Mouse (Mus musculus) lung, adult 2 months (tissue): ENCODE results near the gene Trappc2l. TPM values are rescaled to one million over a fixed set of nuclear protein-coding genes. Genes with fewer than 3 reads are reported as not detected.
"Not testable (repeated sequence)": the region's sequence is repeated elsewhere in the genome, so short reads cannot be mapped to it uniquely, and the experiment has no call there.

ENCODE experiments used
- DNase-seq: peaks from one replicate; pipeline ENCODE4 v3.0.0; 2022
- H3K4me1 ChIP-seq: fragments of 200-500 bp; 2 replicates; pipeline ENCODE4 v1.6.1; 2011; ENCODE audit warnings: low read length; ENCODE audit not compliant: control insufficient read depth, insufficient read depth
- H3K4me3 ChIP-seq: fragments of 200-500 bp; replicated peaks from 2 replicates; pipeline ENCODE3; 2011; ENCODE audit warnings: low read depth, mild to moderate bottlenecking, control low read depth, low read length; ENCODE audit errors: extremely low read depth
- CTCF ChIP-seq: fragments of 200-500 bp; IDR thresholded peaks from 2 replicates; pipeline ENCODE4 v1.5.1; 2011; ENCODE audit warnings: mild to moderate bottlenecking, low read length, control low read depth; ENCODE audit not compliant: insufficient read depth
- POLR2A ChIP-seq: fragments of 200-500 bp; IDR thresholded peaks from 2 replicates; pipeline ENCODE4 v1.6.1; 2011; ENCODE audit warnings: low read depth, mild to moderate bottlenecking, control low read depth, low read length, borderline replicate concordance; ENCODE audit errors: extremely low read depth
- WGBS: fragments of 180-500 bp; shearing (Covaris S2); methylation state at CpG from one replicate; pipeline ENCODE4 v1.1.7; 2018; 5-methylcytosine and 5-hydroxymethylcytosine counted together
- polyA plus RNA-seq: library from polyadenylated mRNA; depleted of rRNA; stranded (reverse); fragments of >200 nt; gene quantifications from 2 replicates; pipeline ENCODE4 v1.2.3, GENCODE M21; 2012

The Trappc2l gene
- polyA plus RNA-seq, 1 experiment: 162 TPM

- H3K4me3 ChIP-seq: no peak overlapping the region
- DNase-seq: no peak
- WGBS: 89% methylated on average over 17 of the region's 17 CpGs
- peaks cover 16% of the 10 kb centered on the region for H3K4me1 ChIP-seq
- no peak for TF ChIP-seq CTCF
- TF ChIP-seq POLR2A: no peak
These were observed 39.6 kb upstream of the Trappc2l start for GRCm38 (mm10) chr8:122571750-122572267.

- no peak for DNase-seq
- WGBS: 87% methylated on average over 3 of the region's 3 CpGs
These were observed 38.7 kb upstream of the Trappc2l start for GRCm38 (mm10) chr8:122572751-122573150.

GRCm38 (mm10) chr8:122573176-122573575, 38.3 kb upstream of the Trappc2l start:
- H3K4me3 ChIP-seq, DNase-seq: not testable (repeated sequence)
- WGBS: 58% methylated on average over 4 of the region's 4 CpGs
- H3K4me1 ChIP-seq: peaks cover 12% of the 10 kb centered on the region

More at GRCm38 (mm10) chr8:122572751-122573150, 38.7 kb upstream of the Trappc2l start:
- H3K4me3 ChIP-seq: no peak overlapping the region
- H3K4me1 ChIP-seq: peaks cover 12% of the 10 kb centered on the region
- no peak for TF ChIP-seq POLR2A
- no peak for TF ChIP-seq CTCF

- 69% methylated on average over 9 of the region's 9 CpGs for WGBS
- TF ChIP-seq CTCF (no peak), POLR2A (no peak)
- DNase-seq: no peak
- Histone ChIP-seq H3K4me1 (peaks cover 12% of the 10 kb centered on the region), H3K4me3 (no peak overlapping the region)
These were observed 37.9 kb upstream of the Trappc2l start for GRCm38 (mm10) chr8:122573577-122573976.

- TF ChIP-seq POLR2A (no peak), CTCF (no peak)
- Histone ChIP-seq H3K4me3 (no peak overlapping the region), H3K4me1 (peaks cover 8% of the 10 kb centered on the region)
- WGBS: 54% methylated on average over 3 of the region's 3 CpGs
- DNase-seq: no peak
These were observed 37.2 kb upstream of the Trappc2l start for GRCm38 (mm10) chr8:122574264-122574663.

- Histone ChIP-seq H3K4me1 (peaks cover 8% of the 10 kb centered on the region), H3K4me3 (no peak overlapping the region)
- DNase-seq: no peak
- TF ChIP-seq POLR2A (no peak), CTCF (no peak)
- WGBS: 55% methylated on average over 10 of the region's 10 CpGs
These were observed 36.7 kb upstream of the Trappc2l start for GRCm38 (mm10) chr8:122574667-122575251.

- Histone ChIP-seq H3K4me1 (peaks cover 8% of the 10 kb centered on the region), H3K4me3 (no peak overlapping the region)
- DNase-seq: no peak
- WGBS: 45% methylated on average over 8 of the region's 8 CpGs
- TF ChIP-seq CTCF: no peak
These were observed 36.2 kb upstream of the Trappc2l start for GRCm38 (mm10) chr8:122575286-122575685.

GRCm38 (mm10) chr8:122575735-122576647, 35.4 kb upstream of the Trappc2l start:
- H3K4me3 ChIP-seq: peak overlapping the region; percentile 77
- H3K4me1 ChIP-seq: peaks cover 8% of the 10 kb centered on the region
- 17% methylated on average over 21 of the region's 21 CpGs for WGBS
- DNase-seq: no peak
- TF ChIP-seq POLR2A: no peak
- TF ChIP-seq CTCF: no peak

GRCm38 (mm10) chr8:122576648-122577022, 34.8 kb upstream of the Trappc2l start, which contains the start of gene Aprt:
Aprt (minus strand) TSS chr8:122576909.
- peak within 1 kb of the TSS; percentile 77 for H3K4me3 ChIP-seq
- peaks cover 8% of the 10 kb centered on the region for H3K4me1 ChIP-seq
- peak; percentile 97 for DNase-seq
- TF ChIP-seq CTCF: no peak
- peak; percentile 83; the same call in 1 of the 2 replicates for TF ChIP-seq POLR2A
- WGBS: under 1% methylated on average over 39 of the region's 39 CpGs
